Mouse (Mus musculus): ENCODE results near the gene Chic1.

Gene Chic1

GRCm38 (mm10) chrX:103438023-103438422 is 81.7 kb downstream of the Chic1 start:
- DNase-seq, result no peak

GRCm38 (mm10) chrX:103440803-103441202 is 84.5 kb downstream of the Chic1 start:
- no peak for DNase-seq

- no peak for DNase-seq
These were observed 87.5 kb downstream of the Chic1 start for GRCm38 (mm10) chrX:103443755-103444154.
